Mouse (Mus musculus): ENCODE measurements at regions not wholly inside any gene's neighbourhood (a gene's known extent, or its start where the extent isn't known, plus 50 kb on each side); places are given as distances from the start of the nearest gene placed in this dataset.

- Histone ChIP-seq H3K9me3 (ENCODE audit: control insufficient read depth, low read length) (no peaks in the 10 kb centered on the region), H3K9ac (ENCODE audit: low read depth, low read length) (no peak overlapping the region), H3K4me2 (no peak overlapping the region), H3K36me3 (ENCODE audit: control insufficient read depth, insufficient read depth, low read length) (no peaks in the 10 kb centered on the region), H3K27ac (ENCODE audit: low read depth, low read length) (no peak overlapping the region), H3K4me3 (ENCODE audit: low read depth, low read length) (no peak overlapping the region), H3K4me1 (replicated peaks; ENCODE audit: control insufficient read depth, insufficient read depth, low read length) (no peaks in the 10 kb centered on the region), H3K27me3 (replicated peaks; ENCODE audit: control insufficient read depth, insufficient read depth, low read length) (no peaks in the 10 kb centered on the region)
- no peak for DNase-seq (ENCODE audit: low spot score)
- no peak for ATAC-seq (replicated peaks; ENCODE audit: low FRiP score)
- 81% methylated on average over 1 of the region's 1 CpGs for WGBS
These were observed 364.8 kb downstream of the Pdgfc start for GRCm38 (mm10) chr3:81401028-81401427.

GRCm38 (mm10) chr3:81408914-81409313 lies 372.7 kb downstream of the Pdgfc start:
- Histone ChIP-seq H3K27me3 (replicated peaks; ENCODE audit: control insufficient read depth, insufficient read depth, low read length) (no peaks in the 10 kb centered on the region), H3K4me3 (ENCODE audit: low read depth, low read length) (no peak overlapping the region), H3K4me2 (no peak overlapping the region), H3K4me1 (replicated peaks; ENCODE audit: control insufficient read depth, insufficient read depth, low read length) (no peaks in the 10 kb centered on the region), H3K36me3 (ENCODE audit: control insufficient read depth, insufficient read depth, low read length) (no peaks in the 10 kb centered on the region), H3K9me3 (ENCODE audit: control insufficient read depth, low read length) (no peaks in the 10 kb centered on the region), H3K27ac (ENCODE audit: low read depth, low read length) (no peak overlapping the region), H3K9ac (ENCODE audit: low read depth, low read length) (no peak overlapping the region)
- ATAC-seq (replicated peaks; ENCODE audit: low FRiP score) (no peak), DNase-seq (ENCODE audit: low spot score) (no peak)
- WGBS, result 50% methylated on average over 1 of the region's 1 CpGs

GRCm38 (mm10) chr3:81421875-81422274 lies 385.7 kb downstream of the Pdgfc start:
- Histone ChIP-seq H3K36me3 (ENCODE audit: control insufficient read depth, insufficient read depth, low read length) (no peaks in the 10 kb centered on the region), H3K9me3 (ENCODE audit: control insufficient read depth, low read length) (no peaks in the 10 kb centered on the region), H3K4me1 (replicated peaks; ENCODE audit: control insufficient read depth, insufficient read depth, low read length) (no peaks in the 10 kb centered on the region), H3K4me3 (ENCODE audit: low read depth, low read length) (no peak overlapping the region), H3K27me3 (replicated peaks; ENCODE audit: control insufficient read depth, insufficient read depth, low read length) (no peaks in the 10 kb centered on the region), H3K4me2 (no peak overlapping the region), H3K27ac (ENCODE audit: low read depth, low read length) (no peak overlapping the region), H3K9ac (ENCODE audit: low read depth, low read length) (no peak overlapping the region)
- no peak for DNase-seq (ENCODE audit: low spot score)
- 76% methylated on average over 1 of the region's 1 CpGs for WGBS
- no peak for ATAC-seq (replicated peaks; ENCODE audit: low FRiP score)

- H3K27me3 ChIP-seq (replicated peaks; ENCODE audit: control insufficient read depth, insufficient read depth, low read length), result no peaks in the 10 kb centered on the region
- H3K9ac ChIP-seq (ENCODE audit: low read depth, low read length), result no peak overlapping the region
- no peak for ATAC-seq (replicated peaks; ENCODE audit: low FRiP score)
- H3K4me2 ChIP-seq, result no peak overlapping the region
- no peaks in the 10 kb centered on the region for H3K4me1 ChIP-seq (replicated peaks; ENCODE audit: control insufficient read depth, insufficient read depth, low read length)
- WGBS, result 43% methylated on average over 2 of the region's 2 CpGs
- no peaks in the 10 kb centered on the region for H3K9me3 ChIP-seq (ENCODE audit: control insufficient read depth, low read length)
- no peak overlapping the region for H3K4me3 ChIP-seq (ENCODE audit: low read depth, low read length)
- no peaks in the 10 kb centered on the region for H3K36me3 ChIP-seq (ENCODE audit: control insufficient read depth, insufficient read depth, low read length)
- H3K27ac ChIP-seq (ENCODE audit: low read depth, low read length), result no peak overlapping the region
- DNase-seq (ENCODE audit: low spot score), result no peak
These were observed 390.5 kb downstream of the Pdgfc start for GRCm38 (mm10) chr3:81426765-81427164.

All from liver, embryonic 11.5 days (tissue).